Mouse (Mus musculus): ENCODE data around the gene Rora.
A peak's percentile ranks its signal among the peaks of the same experiment; 100 is the strongest.

Rora gene

GRCm38 (mm10) chr9:68892356-68892755 is 238.8 kb downstream of the Rora start:
- DNase-seq: no peak

GRCm38 (mm10) chr9:68892859-68893258 is 239.3 kb downstream of the Rora start:
- DNase-seq: no peak

GRCm38 (mm10) chr9:68898286-68898685 is 244.7 kb downstream of the Rora start:
- DNase-seq: no peak

- DNase-seq: no peak
These were observed 246.1 kb downstream of the Rora start for GRCm38 (mm10) chr9:68899525-68900222.

- no peak for DNase-seq
These were observed 252.8 kb downstream of the Rora start for GRCm38 (mm10) chr9:68906361-68906883.

- DNase-seq: peak in 1 of 2 experiments; percentile 25
These were observed 259.0 kb downstream of the Rora start for GRCm38 (mm10) chr9:68912483-68913151.

GRCm38 (mm10) chr9:68913191-68913697 is 259.7 kb downstream of the Rora start:
- no peak for DNase-seq

- DNase-seq: no peak
These were observed 261.1 kb downstream of the Rora start for GRCm38 (mm10) chr9:68914541-68915275.

- DNase-seq: no peak
These were observed 263.2 kb downstream of the Rora start for GRCm38 (mm10) chr9:68916741-68917140.

GRCm38 (mm10) chr9:68923128-68923601 is 269.6 kb downstream of the Rora start:
- DNase-seq: no peak

GRCm38 (mm10) chr9:68926406-68926805 is 272.8 kb downstream of the Rora start:
- no peak for DNase-seq

GRCm38 (mm10) chr9:68933159-68933558 is 279.6 kb downstream of the Rora start:
- no peak for DNase-seq

GRCm38 (mm10) chr9:68934238-68934637 is 280.7 kb downstream of the Rora start:
- DNase-seq: no peak

- no peak for DNase-seq
These were observed 282.0 kb downstream of the Rora start for GRCm38 (mm10) chr9:68935611-68936010.

- DNase-seq: peak; percentile 84 to 86
These were observed 287.5 kb downstream of the Rora start for GRCm38 (mm10) chr9:68941037-68941436.

GRCm38 (mm10) chr9:68942595-68943011 is 289.0 kb downstream of the Rora start:
- no peak for DNase-seq

- no peak for DNase-seq
These were observed 290.4 kb downstream of the Rora start for GRCm38 (mm10) chr9:68944026-68944425.

- DNase-seq: no peak
These were observed 294.1 kb downstream of the Rora start for GRCm38 (mm10) chr9:68947707-68948106.

GRCm38 (mm10) chr9:68948141-68948540 is 294.6 kb downstream of the Rora start:
- no peak for DNase-seq

GRCm38 (mm10) chr9:68956210-68956874 is 302.8 kb downstream of the Rora start:
- DNase-seq: peak in 1 of 2 experiments; percentile 26

GRCm38 (mm10) chr9:68956938-68957573 is 303.5 kb downstream of the Rora start:
- peak; percentile 36 to 75 for DNase-seq

- DNase-seq: no peak
These were observed 304.2 kb downstream of the Rora start for GRCm38 (mm10) chr9:68957793-68958192.

All from kidney, adult 8-10 months (tissue).